Mouse (Mus musculus): Measurements from ENCODE around the gene Gm20388.

GRCm38 (mm10) chr8:121705174-121705573 is 1794.5 kb downstream of the Gm20388 start:
- TF ChIP-seq CTCF (IDR thresholded peaks at IDR 0.05; ENCODE audit: borderline replicate concordance, insufficient read depth, low read depth, low read length): no peak
- no peak for TF ChIP-seq POLR2A (IDR thresholded peaks at IDR 0.05; ENCODE audit: borderline replicate concordance, insufficient read depth, low read length)
